9 mouse cellular contexts compared by ENCODE assay signal in genomic region chr17:15993361-15994287, GRCm38 (mm10).
A peak's percentile ranks its signal among the peaks of the same experiment; 100 is the strongest.
DNase-seq lines count a peak whose midpoint lies in the region; ATAC-seq and TF ChIP-seq lines count a peak whose summit lies in the region.
"Had no signal": no experiment of that assay in that cellular context is flagged by ENCODE, and none has a peak within 500 bp of the region (broad histone marks: within the 10 kb centered on the region; RNA-seq: fewer than 3 reads in every experiment).

No protein-coding gene starts in this region.

- no peak overlapping the region for H3K9ac ChIP-seq in heart, embryonic 11.5 days (ENCODE audit: low read depth, low read length)
- H3K9ac ChIP-seq in kidney, postnatal 0 days (ENCODE audit: low read depth, low read length): no peak overlapping the region

- no peaks in the 10 kb centered on the region for H3K9me3 ChIP-seq in heart, embryonic 11.5 days (replicated peaks; ENCODE audit: control insufficient read depth, low read length)
- H3K9me3 ChIP-seq in kidney, postnatal 0 days (replicated peaks; ENCODE audit: low read length): no peaks in the 10 kb centered on the region

- no peaks in the 10 kb centered on the region for H3K27me3 ChIP-seq in heart, embryonic 11.5 days (ENCODE audit: control insufficient read depth, insufficient read depth, low read length)
- no peaks in the 10 kb centered on the region for H3K27me3 ChIP-seq in kidney, postnatal 0 days (ENCODE audit: insufficient read depth, low read length)

- no peaks in the 10 kb centered on the region for H3K4me1 ChIP-seq in cortical plate, adult 2 months (ENCODE audit: control insufficient read depth, insufficient read depth, low read length)
- H3K4me1 ChIP-seq in heart, embryonic 11.5 days (ENCODE audit: control insufficient read depth, insufficient read depth, low read length): no peaks in the 10 kb centered on the region; the same call in 1 of the 2 replicates
- H3K4me1 ChIP-seq in kidney, postnatal 0 days (replicated peaks; ENCODE audit: insufficient read depth, low read length): 0 out of 2 replicates have a peak, but pooled peaks cover 3% of the 10 kb centered on the region

- DNase-seq in cerebellum, adult 9-10 months: peak; percentile 17
- no peak for DNase-seq in cerebellum, adult 8-10 months
- DNase-seq in kidney, postnatal 0 days (ENCODE audit: low spot score): peak; percentile 91
- DNase-seq in lung, adult 18-20 months: peak; percentile 32 to 53
- peak; percentile 69 for DNase-seq in retina, embryonic 14.5 days (ENCODE audit: low spot score)
- no peak for DNase-seq in spleen, postnatal 10 days (ENCODE audit: low spot score in 2 of 2)

- no peak overlapping the region for H3K4me2 ChIP-seq in heart, embryonic 11.5 days
- H3K4me2 ChIP-seq in kidney, postnatal 0 days (ENCODE audit: low read length): no peak overlapping the region

- TF ChIP-seq CTCF in cortical plate, adult 2 months (IDR thresholded peaks at IDR 0.05; ENCODE audit: extremely low read depth, insufficient read depth, low read length): no peak
- TF ChIP-seq CTCF in kidney, postnatal 0 days (IDR thresholded peaks at IDR 0.05; ENCODE audit: low read depth): no peak

- H3K27ac ChIP-seq in cortical plate, adult 2 months (ENCODE audit: insufficient read depth, low read length): peak overlapping the region; percentile 65
- peak overlapping the region; percentile 41; the same call in 1 of the 2 replicates for H3K27ac ChIP-seq in heart, embryonic 11.5 days (ENCODE audit: low read depth, low read length)
- H3K27ac ChIP-seq in kidney, postnatal 0 days: no peak overlapping the region

- peak; percentile 59; the same call in 1 of the 2 replicates for ATAC-seq in heart, embryonic 11.5 days (replicated peaks; ENCODE audit: insufficient number of reproducible peaks, low FRiP score, low TSS enrichment)
- ATAC-seq in kidney, postnatal 0 days (replicated peaks; ENCODE audit: low FRiP score, low read depth): peak; percentile 94

- TF ChIP-seq POLR2A in cortical plate, adult 2 months (IDR thresholded peaks at IDR 0.05; ENCODE audit: extremely low read depth, insufficient read depth, low read length): no peak

- H3K4me3 ChIP-seq in cortical plate, adult 2 months (ENCODE audit: insufficient read depth, low read length): no peak overlapping the region
- no peak overlapping the region for H3K4me3 ChIP-seq in heart, embryonic 11.5 days (ENCODE audit: low read depth, low read length)
- H3K4me3 ChIP-seq in kidney, postnatal 0 days (replicated peaks; ENCODE audit: low read depth, low read length): no peak overlapping the region
- H3K4me3 ChIP-seq: erythroblast, embryonic 14.5 days had no signal

- H3K36me3 ChIP-seq in heart, embryonic 11.5 days (ENCODE audit: control insufficient read depth, insufficient read depth, low read length): no peaks in the 10 kb centered on the region
- no peaks in the 10 kb centered on the region for H3K36me3 ChIP-seq in kidney, postnatal 0 days (ENCODE audit: insufficient read depth, low read length)

- WGBS in heart, embryonic 11.5 days (ENCODE audit: insufficient replicate concordance): 40% methylated on average over 7 of the region's 7 CpGs
- 29% methylated on average over 7 of the region's 7 CpGs for WGBS in kidney, postnatal 0 days

Comparison
In these comparisons a context has a peak if more than half of its experiments do, and no peak if none do; other contexts are left out.
1. DNase-seq: peak in cerebellum, adult 9-10 months (single experiment), kidney, postnatal 0 days (single experiment), lung, adult 18-20 months (2 of 2) and retina, embryonic 14.5 days (single experiment); none in cerebellum, adult 8-10 months (single experiment) and spleen, postnatal 10 days (0 of 2).